Mouse (Mus musculus): Measurements from ENCODE around the gene Lrrc8c. TPM values are rescaled to one million over a fixed set of nuclear protein-coding genes. Genes with fewer than 3 reads are reported as not detected.

The Lrrc8c gene
- polyA plus RNA-seq, 1 experiment, result 9.2 TPM

DNA sequence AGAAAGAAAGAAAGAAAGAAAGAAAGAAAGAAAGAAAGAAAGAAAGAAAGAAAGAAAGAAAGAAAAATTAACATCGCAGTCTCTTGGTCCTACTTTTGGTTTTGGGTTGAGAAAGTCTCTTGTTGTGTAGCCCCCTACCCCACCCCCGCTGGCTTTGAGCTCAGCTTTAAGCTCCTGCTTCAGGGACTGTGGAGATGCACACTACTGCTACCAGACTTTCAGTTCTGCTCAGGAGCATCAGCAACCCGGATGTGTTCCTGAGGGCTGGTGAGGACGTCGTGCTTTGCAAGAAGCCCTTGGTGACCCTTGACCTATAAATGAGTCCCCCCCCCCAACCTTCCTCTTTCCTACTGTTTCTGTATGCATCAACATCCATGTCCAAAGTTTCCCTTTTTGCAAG is 97.3 kb downstream of the Lrrc8c start:
- Histone ChIP-seq H3K4me3 (replicated peaks; ENCODE audit: control insufficient read depth, low read depth, low read length) (no peak overlapping the region), H3K4me1 (ENCODE audit: control insufficient read depth, insufficient read depth, low read length) (no peaks in the 10 kb centered on the region; the same call in 1 of the 2 replicates), H3K27ac (ENCODE audit: control insufficient read depth, insufficient read depth, low read depth, low read length, poor library complexity) (no peak overlapping the region)
- no peak for TF ChIP-seq POLR2A (IDR thresholded peaks at IDR 0.05; ENCODE audit: borderline replicate concordance, control insufficient read depth, low read depth, low read length)
- no peak for TF ChIP-seq CTCF (IDR thresholded peaks at IDR 0.05; ENCODE audit: control insufficient read depth, insufficient read depth, low read length)
- WGBS, result 67% methylated on average over 5 of the region's 5 CpGs

DNA sequence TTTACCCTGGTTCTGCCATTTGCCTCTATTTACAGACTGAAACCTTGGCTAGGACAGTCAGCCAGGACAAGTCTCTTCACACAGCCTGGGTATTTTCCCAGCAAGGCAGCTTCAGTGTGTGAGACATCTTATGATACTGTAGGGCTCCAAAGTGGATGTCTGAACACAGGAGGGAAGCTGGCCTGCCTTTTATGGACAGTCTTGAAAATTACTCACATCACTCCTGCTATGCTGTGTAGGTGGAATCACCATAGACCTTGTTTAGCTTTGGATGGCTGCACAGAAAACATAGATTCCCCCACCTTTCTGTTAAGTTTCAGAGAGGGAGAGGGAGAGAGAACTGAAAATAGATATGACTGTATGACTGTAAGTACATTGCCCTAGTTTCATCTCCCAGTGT is 99.3 kb downstream of the Lrrc8c start:
- Histone ChIP-seq H3K4me1 (ENCODE audit: control insufficient read depth, insufficient read depth, low read length) (no peaks in the 10 kb centered on the region; the same call in 1 of the 2 replicates), H3K27ac (ENCODE audit: control insufficient read depth, insufficient read depth, low read depth, low read length, poor library complexity) (no peak overlapping the region), H3K4me3 (replicated peaks; ENCODE audit: control insufficient read depth, low read depth, low read length) (no peak overlapping the region)
- no peak for TF ChIP-seq CTCF (IDR thresholded peaks at IDR 0.05; ENCODE audit: control insufficient read depth, insufficient read depth, low read length)
- no peak for TF ChIP-seq POLR2A (IDR thresholded peaks at IDR 0.05; ENCODE audit: borderline replicate concordance, control insufficient read depth, low read depth, low read length)

DNA sequence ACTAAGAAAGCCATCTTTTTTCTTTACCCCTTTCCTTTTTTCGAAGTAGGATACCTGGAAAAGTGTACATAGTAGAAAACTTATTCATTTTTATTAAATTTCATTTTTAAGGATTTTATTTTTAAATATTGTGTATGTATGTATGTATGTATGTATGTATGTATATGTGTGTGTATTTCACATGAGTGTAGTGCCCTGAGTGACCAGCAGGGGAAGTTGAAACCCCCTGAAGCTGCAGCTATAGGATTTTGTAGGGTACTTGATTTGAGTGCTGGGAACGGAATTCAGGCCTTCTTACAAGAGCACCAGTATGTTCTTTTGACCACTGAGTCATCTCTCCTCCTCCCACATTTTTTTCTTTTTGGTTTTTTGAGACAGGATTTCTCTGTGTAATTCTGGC is 100.5 kb downstream of the Lrrc8c start:
- no peaks in the 10 kb centered on the region; the same call in 1 of the 2 replicates for H3K4me1 ChIP-seq (ENCODE audit: control insufficient read depth, insufficient read depth, low read length)
- H3K27ac ChIP-seq (ENCODE audit: control insufficient read depth, insufficient read depth, low read depth, low read length, poor library complexity), result no peak overlapping the region
- no peak overlapping the region for H3K4me3 ChIP-seq (replicated peaks; ENCODE audit: control insufficient read depth, low read depth, low read length)
- WGBS, result 83% methylated on average over 2 of the region's 2 CpGs
- TF ChIP-seq CTCF (IDR thresholded peaks at IDR 0.05; ENCODE audit: control insufficient read depth, insufficient read depth, low read length), result no peak
- no peak for TF ChIP-seq POLR2A (IDR thresholded peaks at IDR 0.05; ENCODE audit: borderline replicate concordance, control insufficient read depth, low read depth, low read length)

DNA sequence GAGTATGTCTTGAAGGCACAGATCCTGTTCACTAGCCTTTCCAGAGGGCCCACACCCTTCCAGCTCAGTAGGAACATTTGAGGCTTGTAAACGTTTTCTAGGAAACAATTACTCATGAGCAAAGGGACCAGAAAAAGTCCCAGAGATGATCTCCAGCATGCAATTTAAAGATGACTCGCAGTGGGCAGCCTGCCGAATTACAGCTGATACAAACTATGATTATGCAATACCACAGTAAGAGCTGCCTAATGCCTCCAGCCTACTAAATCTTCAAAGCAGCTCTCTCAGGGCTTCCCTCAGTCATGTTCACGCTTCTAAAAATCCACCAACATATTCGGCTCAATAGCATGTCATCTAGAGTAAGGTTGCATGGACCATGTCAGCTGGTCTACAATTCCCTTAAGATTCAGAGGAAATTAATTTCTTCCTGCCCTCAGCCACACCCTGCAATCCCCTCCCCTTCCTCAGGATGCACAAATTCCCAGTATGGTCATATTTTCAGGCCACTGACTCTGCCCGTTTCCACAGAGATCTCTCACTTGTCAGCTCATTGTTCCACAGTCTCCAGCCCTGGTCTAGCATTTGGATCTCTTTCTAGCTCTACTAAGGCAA is 101.4 kb downstream of the Lrrc8c start:
- 30% methylated on average over 6 of the region's 6 CpGs for WGBS
- no peak overlapping the region for H3K4me3 ChIP-seq (replicated peaks; ENCODE audit: control insufficient read depth, low read depth, low read length)
- H3K4me1 ChIP-seq (ENCODE audit: control insufficient read depth, insufficient read depth, low read length), result no peaks in the 10 kb centered on the region; the same call in 1 of the 2 replicates
- no peak overlapping the region for H3K27ac ChIP-seq (ENCODE audit: control insufficient read depth, insufficient read depth, low read depth, low read length, poor library complexity)
- no peak for TF ChIP-seq POLR2A (IDR thresholded peaks at IDR 0.05; ENCODE audit: borderline replicate concordance, control insufficient read depth, low read depth, low read length)
- no peak for TF ChIP-seq CTCF (IDR thresholded peaks at IDR 0.05; ENCODE audit: control insufficient read depth, insufficient read depth, low read length)

DNA sequence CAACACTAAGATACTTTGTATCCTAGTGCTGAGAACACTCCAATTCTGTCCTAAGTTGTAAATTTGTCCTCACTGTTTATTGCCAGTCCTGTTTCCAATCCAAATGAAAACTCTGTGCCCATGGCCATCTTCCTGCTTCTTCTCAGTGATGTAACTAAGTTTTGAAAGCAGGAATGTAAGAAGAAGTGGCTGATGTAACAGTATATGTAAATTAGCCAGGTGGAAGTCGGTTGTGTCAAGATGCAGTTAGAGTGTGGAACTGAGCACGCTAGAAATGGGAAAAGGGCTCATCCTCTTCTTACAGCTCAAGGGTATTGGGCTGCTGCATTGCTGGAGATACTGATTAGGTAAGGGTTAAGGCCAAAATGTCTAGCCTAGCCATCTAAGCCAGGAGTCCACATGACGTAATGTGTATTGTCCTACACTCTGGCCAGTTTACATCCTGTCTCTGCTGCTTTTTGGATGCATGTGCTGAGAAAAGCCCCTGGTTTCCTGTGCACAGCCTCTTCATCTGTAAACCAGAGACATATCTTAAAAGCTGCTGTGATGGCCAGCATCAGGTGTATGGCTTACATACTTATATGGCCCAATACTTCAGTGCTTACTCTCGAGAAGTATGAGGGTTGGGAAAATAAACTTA is 104.0 kb downstream of the Lrrc8c start:
- Histone ChIP-seq H3K27ac (ENCODE audit: control insufficient read depth, insufficient read depth, low read depth, low read length, poor library complexity) (no peak overlapping the region), H3K4me3 (replicated peaks; ENCODE audit: control insufficient read depth, low read depth, low read length) (no peak overlapping the region), H3K4me1 (ENCODE audit: control insufficient read depth, insufficient read depth, low read length) (peaks cover 1% of the 10 kb centered on the region; the same call in 1 of the 2 replicates)
- TF ChIP-seq POLR2A (IDR thresholded peaks at IDR 0.05; ENCODE audit: borderline replicate concordance, control insufficient read depth, low read depth, low read length) (no peak), CTCF (IDR thresholded peaks at IDR 0.05; ENCODE audit: control insufficient read depth, insufficient read depth, low read length) (no peak)
- WGBS, result 29% methylated on average over 4 of the region's 4 CpGs

DNA sequence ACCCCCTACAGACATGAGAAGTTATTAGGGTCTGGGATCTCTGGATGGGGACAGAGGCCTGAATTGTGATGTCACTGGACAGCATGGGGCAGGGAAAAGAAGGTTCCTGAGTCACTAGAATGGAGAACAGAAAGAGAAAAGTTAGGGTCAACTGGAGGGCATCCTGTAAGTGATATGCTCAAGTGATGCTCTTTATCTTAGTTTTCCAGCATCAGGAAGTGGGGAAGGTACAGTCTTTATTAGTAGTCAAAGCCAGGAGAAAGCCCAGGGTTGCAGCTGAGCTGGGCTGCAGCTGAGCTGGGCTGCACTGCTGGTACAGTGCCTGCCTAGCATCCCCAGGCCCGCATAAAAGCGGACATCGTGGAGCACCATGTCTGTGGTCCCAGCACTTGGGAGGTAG is 105.1 kb downstream of the Lrrc8c start:
- Histone ChIP-seq H3K4me3 (replicated peaks; ENCODE audit: control insufficient read depth, low read depth, low read length) (no peak overlapping the region), H3K27ac (ENCODE audit: control insufficient read depth, insufficient read depth, low read depth, low read length, poor library complexity) (no peak overlapping the region), H3K4me1 (ENCODE audit: control insufficient read depth, insufficient read depth, low read length) (peaks cover 1% of the 10 kb centered on the region; the same call in 1 of the 2 replicates)
- 75% methylated on average over 3 of the region's 3 CpGs for WGBS
- no peak for TF ChIP-seq POLR2A (IDR thresholded peaks at IDR 0.05; ENCODE audit: borderline replicate concordance, control insufficient read depth, low read depth, low read length)
- no peak for TF ChIP-seq CTCF (IDR thresholded peaks at IDR 0.05; ENCODE audit: control insufficient read depth, insufficient read depth, low read length)

DNA sequence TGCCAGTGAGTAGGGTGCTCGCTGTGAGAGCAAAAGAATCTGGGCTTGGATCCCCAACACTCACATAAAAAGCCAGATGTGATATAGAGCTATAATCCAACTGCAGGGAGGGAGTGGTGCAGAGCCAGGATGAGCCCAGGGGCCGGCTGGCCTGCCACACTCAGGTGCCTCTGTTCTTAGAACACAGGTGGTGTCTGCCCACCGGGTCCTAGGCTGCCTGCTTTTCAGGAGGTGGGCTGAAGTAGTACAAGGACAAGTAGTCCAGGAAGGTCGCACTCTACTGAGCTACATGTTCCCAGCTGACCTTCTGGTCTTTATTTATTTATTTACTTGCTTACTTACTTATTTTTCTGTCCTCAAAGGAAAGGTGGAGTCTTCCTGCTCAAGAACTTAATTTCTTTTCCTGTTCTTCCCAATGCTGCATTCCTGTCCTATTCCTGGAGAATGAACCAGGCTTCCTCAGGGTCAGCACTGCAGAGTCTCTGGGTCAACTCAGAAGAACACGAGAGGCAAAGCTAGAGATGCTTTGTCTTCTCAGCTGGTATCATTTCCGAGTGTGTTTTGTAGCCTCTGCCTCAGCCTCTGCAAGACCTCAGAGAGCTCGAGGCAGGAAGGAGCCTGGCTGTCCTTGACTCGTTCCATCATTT is 106.4 kb downstream of the Lrrc8c start:
- no peak overlapping the region for H3K27ac ChIP-seq (ENCODE audit: control insufficient read depth, insufficient read depth, low read depth, low read length, poor library complexity)
- WGBS, result 48% methylated on average over 8 of the region's 8 CpGs
- TF ChIP-seq POLR2A (IDR thresholded peaks at IDR 0.05; ENCODE audit: borderline replicate concordance, control insufficient read depth, low read depth, low read length) (no peak), CTCF (IDR thresholded peaks at IDR 0.05; ENCODE audit: control insufficient read depth, insufficient read depth, low read length) (no peak)
- peaks cover 1% of the 10 kb centered on the region; the same call in 1 of the 2 replicates for H3K4me1 ChIP-seq (ENCODE audit: control insufficient read depth, insufficient read depth, low read length)
- H3K4me3 ChIP-seq (replicated peaks; ENCODE audit: control insufficient read depth, low read depth, low read length), result no peak overlapping the region

DNA sequence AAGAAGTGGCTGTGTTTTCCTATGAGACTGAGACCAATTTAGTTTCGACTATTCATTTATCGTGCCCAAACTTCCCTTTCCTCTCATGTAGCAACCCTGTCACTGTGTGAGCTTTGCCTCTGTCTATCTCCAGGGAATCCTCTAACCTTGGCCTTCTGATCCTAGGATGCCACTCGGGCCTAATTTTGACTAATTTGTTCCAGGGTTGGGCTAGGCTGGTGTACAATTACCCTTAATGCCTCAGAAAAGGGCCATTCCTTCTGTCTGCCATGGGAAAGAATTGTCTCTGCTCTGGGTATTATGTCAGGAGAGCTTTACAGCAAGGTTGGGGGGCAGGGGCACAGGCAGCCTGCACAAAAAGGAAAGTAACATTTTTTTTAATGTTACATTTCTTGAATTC is 107.2 kb downstream of the Lrrc8c start:
- no peak overlapping the region for H3K27ac ChIP-seq (ENCODE audit: control insufficient read depth, insufficient read depth, low read depth, low read length, poor library complexity)
- WGBS, result 18% methylated on average over 3 of the region's 3 CpGs
- peaks cover 1% of the 10 kb centered on the region; the same call in 1 of the 2 replicates for H3K4me1 ChIP-seq (ENCODE audit: control insufficient read depth, insufficient read depth, low read length)
- no peak overlapping the region for H3K4me3 ChIP-seq (replicated peaks; ENCODE audit: control insufficient read depth, low read depth, low read length)
- TF ChIP-seq CTCF (IDR thresholded peaks at IDR 0.05; ENCODE audit: control insufficient read depth, insufficient read depth, low read length), result no peak
- TF ChIP-seq POLR2A (IDR thresholded peaks at IDR 0.05; ENCODE audit: borderline replicate concordance, control insufficient read depth, low read depth, low read length), result no peak

Data from bone marrow, adult 2 months (tissue).